Mouse (Mus musculus) ES-Bruce4 (cell line): Measurements from ENCODE around the gene Pus3.

Experiments used
- CTCF ChIP-seq: IDR thresholded peaks from one replicate; pipeline ENCODE4 v1.8.1; 2011; ENCODE audit warnings: low read depth, low read length
- EP300 ChIP-seq: IDR thresholded peaks from 2 replicates; pipeline ENCODE4 v1.6.1; 2011; ENCODE audit warnings: low read depth, low read length; ENCODE audit not compliant: insufficient read depth
- POLR2A ChIP-seq: IDR thresholded peaks from one replicate; pipeline ENCODE4 v1.8.1; 2011; ENCODE audit warnings: low read length; ENCODE audit not compliant: insufficient read depth

- no peak for TF ChIP-seq POLR2A
- peak; percentile 54 for TF ChIP-seq CTCF
- TF ChIP-seq EP300, result no peak
Observed at GRCm38 (mm10) chr9:35541488-35541887, 16.9 kb upstream of the Pus3 start.
